Mouse (Mus musculus): Measurements from ENCODE around the gene Hoxa10. TPM values are rescaled to one million over a fixed set of nuclear protein-coding genes. Genes with fewer than 3 reads are reported as not detected.

Hoxa10 gene
- polyA plus RNA-seq, 1 experiment from 2014 or later, result not detected

DNA sequence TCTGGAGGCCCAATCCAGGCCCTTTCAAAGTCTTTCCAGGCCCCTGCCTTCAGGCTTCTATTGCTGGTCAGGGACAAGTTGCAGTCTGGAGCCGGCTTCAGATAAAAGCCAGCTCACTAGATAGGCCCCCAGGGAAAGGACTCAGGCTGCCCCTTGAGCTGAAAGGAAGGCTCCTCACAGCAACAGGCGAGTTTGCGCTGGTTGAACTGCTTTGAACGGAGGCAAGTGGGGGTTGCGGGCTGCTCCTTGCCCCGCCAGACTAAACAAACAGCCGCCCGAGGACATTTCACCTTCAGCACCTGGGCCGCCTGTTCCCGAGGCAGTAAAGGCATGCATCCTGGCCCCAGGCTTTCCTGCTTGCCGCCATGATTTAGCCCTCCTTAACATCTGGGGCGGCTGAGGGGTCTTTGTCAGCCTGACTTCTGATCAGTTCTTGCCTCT is 3.0 kb upstream of the Hoxa10 start:
- no peak overlapping the region for H3K9ac ChIP-seq (replicated peaks; ENCODE audit: low read depth)

GRCm38 (mm10) chr6:52242801-52243332 is 2.2 kb upstream of the Hoxa10 start:
- DNase-seq (ENCODE audit: low spot score) (no peak), ATAC-seq (no peak)
- no peaks in the 10 kb centered on the region for H3K9me3 ChIP-seq (ENCODE audit: low read length)
- 4% methylated on average over 4 of the region's 4 CpGs for WGBS
- H3K27me3 ChIP-seq (replicated peaks; ENCODE audit: insufficient read depth, low read length), result peaks cover 93% of the 10 kb centered on the region
- H3K36me3 ChIP-seq (ENCODE audit: insufficient read depth, low read length), result no peaks in the 10 kb centered on the region
- H3K4me2 ChIP-seq (replicated peaks; ENCODE audit: low read depth, low read length), result no peak overlapping the region
- H3K27ac ChIP-seq (ENCODE audit: low read length), result no peak overlapping the region
- H3K9ac ChIP-seq (replicated peaks; ENCODE audit: low read depth), result no peak overlapping the region
- TF ChIP-seq EP300 (IDR thresholded peaks at IDR 0.05) (no peak), CTCF (IDR thresholded peaks at IDR 0.05) (no peak)
- H3K4me3 ChIP-seq (ENCODE audit: low read depth, low read length), result no peak overlapping the region
- no peaks in the 10 kb centered on the region; the same call in 1 of the 2 replicates for H3K4me1 ChIP-seq (ENCODE audit: insufficient read depth, low read depth, low read length)

More for the DNA sequence above, 3.0 kb upstream of the Hoxa10 start:
- Histone ChIP-seq H3K4me3 (ENCODE audit: low read depth, low read length) (no peak overlapping the region), H3K27me3 (replicated peaks; ENCODE audit: insufficient read depth, low read length) (peaks cover 93% of the 10 kb centered on the region), H3K4me1 (ENCODE audit: insufficient read depth, low read depth, low read length) (no peaks in the 10 kb centered on the region; the same call in 1 of the 2 replicates), H3K36me3 (ENCODE audit: insufficient read depth, low read length) (no peaks in the 10 kb centered on the region), H3K9me3 (ENCODE audit: low read length) (no peaks in the 10 kb centered on the region), H3K4me2 (replicated peaks; ENCODE audit: low read depth, low read length) (no peak overlapping the region), H3K27ac (ENCODE audit: low read length) (no peak overlapping the region)
- WGBS, result 3% methylated on average over 12 of the region's 12 CpGs
- no peak for DNase-seq (ENCODE audit: low spot score)
- TF ChIP-seq EP300 (IDR thresholded peaks at IDR 0.05) (no peak), CTCF (IDR thresholded peaks at IDR 0.05) (no peak)
- no peak for ATAC-seq

GRCm38 (mm10) chr6:52241001-52241621 is 457 bp upstream of the Hoxa10 start:
- Histone ChIP-seq H3K9ac (replicated peaks; ENCODE audit: low read depth) (no peak overlapping the region), H3K9me3 (ENCODE audit: low read length) (no peaks in the 10 kb centered on the region), H3K4me1 (ENCODE audit: insufficient read depth, low read depth, low read length) (no peaks in the 10 kb centered on the region; the same call in 1 of the 2 replicates), H3K4me2 (replicated peaks; ENCODE audit: low read depth, low read length) (no peak overlapping the region), H3K36me3 (ENCODE audit: insufficient read depth, low read length) (no peaks in the 10 kb centered on the region), H3K4me3 (ENCODE audit: low read depth, low read length) (no peak overlapping the region), H3K27ac (ENCODE audit: low read length) (no peak overlapping the region), H3K27me3 (replicated peaks; ENCODE audit: insufficient read depth, low read length) (peaks cover 98% of the 10 kb centered on the region)
- 9% methylated on average over 9 of the region's 9 CpGs for WGBS
- TF ChIP-seq CTCF (IDR thresholded peaks at IDR 0.05) (no peak), EP300 (IDR thresholded peaks at IDR 0.05) (no peak)
- ATAC-seq (no peak), DNase-seq (ENCODE audit: low spot score) (no peak)

DNA sequence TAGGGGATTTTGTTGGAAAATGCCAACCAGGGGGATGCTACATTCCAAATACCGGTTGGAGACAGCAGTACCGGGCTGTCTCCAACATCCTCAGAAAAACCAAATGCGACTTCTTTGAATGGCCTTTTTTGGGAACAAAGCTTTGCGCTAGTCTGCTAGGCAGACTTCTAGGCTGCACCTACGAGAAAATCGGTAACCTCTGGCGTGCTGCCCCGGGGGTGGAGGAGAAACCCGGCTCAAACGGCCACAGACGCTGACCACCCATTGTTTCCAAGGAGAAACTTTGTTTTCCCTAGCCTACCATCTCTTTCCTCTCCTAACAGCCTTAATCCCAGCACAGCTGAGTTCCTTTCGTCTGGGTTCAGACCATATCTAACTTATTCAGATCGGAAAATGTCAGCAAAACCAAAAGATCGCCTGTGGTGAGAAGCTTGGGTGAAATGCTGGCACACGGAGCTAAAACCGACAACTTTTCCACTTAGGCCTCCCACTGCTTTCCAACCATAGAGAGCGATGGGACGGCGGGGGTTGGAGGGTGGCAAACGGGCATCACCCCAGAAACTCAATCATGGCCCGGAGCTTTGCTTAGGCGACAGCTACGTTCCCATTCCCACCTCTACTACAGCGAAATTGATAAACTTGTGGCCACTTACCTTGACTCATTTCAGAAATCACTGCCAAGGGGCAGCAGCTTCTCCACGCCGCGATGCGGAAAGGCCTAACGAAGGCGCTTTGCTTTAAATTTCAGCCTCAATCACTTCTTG is 847 bp downstream of the Hoxa10 start:
- DNase-seq (ENCODE audit: low spot score), result no peak
- Histone ChIP-seq H3K9ac (replicated peaks; ENCODE audit: low read depth) (no peak overlapping the region), H3K4me1 (ENCODE audit: insufficient read depth, low read depth, low read length) (no peaks in the 10 kb centered on the region; the same call in 1 of the 2 replicates), H3K9me3 (ENCODE audit: low read length) (no peaks in the 10 kb centered on the region), H3K27me3 (replicated peaks; ENCODE audit: insufficient read depth, low read length) (peaks cover 98% of the 10 kb centered on the region), H3K36me3 (ENCODE audit: insufficient read depth, low read length) (no peaks in the 10 kb centered on the region), H3K27ac (ENCODE audit: low read length) (no peak overlapping the region), H3K4me2 (replicated peaks; ENCODE audit: low read depth, low read length) (0 out of 2 replicates have a peak overlapping the region, but pooled peaks have one; percentile 17), H3K4me3 (ENCODE audit: low read depth, low read length) (no peak overlapping the region)
- no peak for TF ChIP-seq CTCF (IDR thresholded peaks at IDR 0.05)
- no peak for TF ChIP-seq EP300 (IDR thresholded peaks at IDR 0.05)
- 3% methylated on average over 30 of the region's 30 CpGs for WGBS
- ATAC-seq, result no peak

DNA sequence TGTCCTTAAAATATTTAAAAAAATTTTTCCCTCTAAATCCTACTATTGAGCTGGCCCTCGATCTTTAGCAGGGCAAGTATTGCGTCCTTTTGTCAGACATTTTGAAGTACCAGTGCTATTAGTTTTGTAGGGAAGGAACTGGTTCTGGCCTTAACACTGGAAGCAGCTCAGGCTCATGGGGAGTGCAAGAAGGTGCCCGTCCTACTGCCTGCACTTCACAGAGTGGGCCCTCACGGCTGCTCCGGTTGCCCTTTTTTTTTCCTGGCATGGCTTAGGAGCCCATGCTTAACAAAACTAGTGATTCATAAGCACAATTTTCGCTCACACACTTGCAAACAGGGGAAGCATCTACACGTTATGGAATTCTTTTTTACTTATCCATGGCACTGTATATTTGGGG is 1.7 kb downstream of the Hoxa10 start:
- H3K36me3 ChIP-seq (ENCODE audit: insufficient read depth, low read length), result no peaks in the 10 kb centered on the region
- H3K27me3 ChIP-seq (replicated peaks; ENCODE audit: insufficient read depth, low read length), result peaks cover 98% of the 10 kb centered on the region
- 7% methylated on average over 7 of the region's 7 CpGs for WGBS
- no peak overlapping the region for H3K4me2 ChIP-seq (replicated peaks; ENCODE audit: low read depth, low read length)
- ATAC-seq (no peak), DNase-seq (ENCODE audit: low spot score) (no peak)
- no peak for TF ChIP-seq CTCF (IDR thresholded peaks at IDR 0.05)
- TF ChIP-seq EP300 (IDR thresholded peaks at IDR 0.05), result no peak
- H3K9ac ChIP-seq (replicated peaks; ENCODE audit: low read depth), result no peak overlapping the region
- H3K27ac ChIP-seq (ENCODE audit: low read length), result no peak overlapping the region
- H3K4me3 ChIP-seq (ENCODE audit: low read depth, low read length), result no peak overlapping the region
- no peaks in the 10 kb centered on the region; the same call in 1 of the 2 replicates for H3K4me1 ChIP-seq (ENCODE audit: insufficient read depth, low read depth, low read length)
- H3K9me3 ChIP-seq (ENCODE audit: low read length), result no peaks in the 10 kb centered on the region

- TF ChIP-seq EP300 (IDR thresholded peaks at IDR 0.05) (no peak), CTCF (IDR thresholded peaks at IDR 0.05) (no peak)
- Histone ChIP-seq H3K9me3 (ENCODE audit: low read length) (no peaks in the 10 kb centered on the region), H3K27ac (ENCODE audit: low read length) (no peak overlapping the region), H3K4me3 (ENCODE audit: low read depth, low read length) (no peak overlapping the region), H3K4me1 (ENCODE audit: insufficient read depth, low read depth, low read length) (no peaks in the 10 kb centered on the region; the same call in 1 of the 2 replicates), H3K27me3 (replicated peaks; ENCODE audit: insufficient read depth, low read length) (peaks cover 98% of the 10 kb centered on the region), H3K9ac (replicated peaks; ENCODE audit: low read depth) (no peak overlapping the region), H3K36me3 (ENCODE audit: insufficient read depth, low read length) (no peaks in the 10 kb centered on the region), H3K4me2 (replicated peaks; ENCODE audit: low read depth, low read length) (no peak overlapping the region)
- 3% methylated on average over 7 of the region's 7 CpGs for WGBS
- DNase-seq (ENCODE audit: low spot score) (no peak), ATAC-seq (no peak)
Observed at GRCm38 (mm10) chr6:52238155-52238545, 2.5 kb downstream of the Hoxa10 start.
